Comparison of ENCODE assay signal across 19 mouse cellular contexts in the genomic region with DNA sequence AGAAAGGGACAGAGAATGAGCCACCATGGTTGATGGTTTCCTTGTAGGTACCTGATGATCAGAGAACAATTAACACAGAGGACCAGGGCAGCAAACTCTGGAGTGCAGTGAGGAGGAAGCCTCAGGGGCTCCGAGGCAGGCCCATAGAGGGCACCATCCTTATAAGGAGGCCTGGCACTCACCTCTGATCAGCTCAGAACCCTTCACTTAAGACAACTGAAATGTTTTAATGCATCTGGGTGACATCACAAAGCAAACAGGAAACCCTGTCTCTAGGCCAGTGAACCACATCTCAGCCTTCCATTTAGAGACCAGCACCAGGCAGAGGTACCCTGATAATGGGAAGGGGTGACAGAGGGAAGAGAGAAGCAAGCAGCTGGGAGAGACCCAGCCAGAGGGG.
A peak's percentile ranks its signal among the peaks of the same experiment; 100 is the strongest.
DNase-seq lines count a peak whose midpoint lies in the region; ATAC-seq and TF ChIP-seq lines count a peak whose summit lies in the region.
"Had no signal": no experiment of that assay in that cellular context is flagged by ENCODE, and none has a peak within 500 bp of the region (broad histone marks: within the 10 kb centered on the region; RNA-seq: fewer than 3 reads in every experiment).

No protein-coding gene starts in this region.

- H3K9me3 ChIP-seq in liver, postnatal 0 days (ENCODE audit: low read length): no peaks in the 10 kb centered on the region
- H3K9me3 ChIP-seq: embryonic facial prominence, embryonic 12.5 days; hindbrain, embryonic 12.5 days; midbrain, embryonic 10.5 days; neural tube, embryonic 13.5 days had no signal

- H3K9ac ChIP-seq in liver, postnatal 0 days (replicated peaks): no peak overlapping the region
- H3K9ac ChIP-seq: embryonic facial prominence, embryonic 12.5 days; hindbrain, embryonic 12.5 days; neural tube, embryonic 13.5 days had no signal

- no peaks in the 10 kb centered on the region for H3K27me3 ChIP-seq in liver, postnatal 0 days (ENCODE audit: insufficient read depth, low read length)
- H3K27me3 ChIP-seq: embryonic facial prominence, embryonic 12.5 days; hindbrain, embryonic 12.5 days; neural tube, embryonic 13.5 days had no signal

- no peak overlapping the region for H3K4me3 ChIP-seq in liver, postnatal 0 days (ENCODE audit: low read depth, low read length)
- H3K4me3 ChIP-seq: embryonic facial prominence, embryonic 12.5 days; hindbrain, embryonic 12.5 days; midbrain, embryonic 10.5 days; neural tube, embryonic 13.5 days had no signal

- peak; percentile 15; the same call in 1 of the 2 replicates for TF ChIP-seq CTCF in liver, postnatal 0 days (IDR thresholded peaks at IDR 0.05; ENCODE audit: low read depth)

- H3K4me2 ChIP-seq in liver, postnatal 0 days (ENCODE audit: low read depth, low read length): no peak overlapping the region
- H3K4me2 ChIP-seq: embryonic facial prominence, embryonic 12.5 days; hindbrain, embryonic 12.5 days; neural tube, embryonic 13.5 days had no signal

- peak; percentile 9 for DNase-seq in embryo, embryonic 11 days
- no peak for DNase-seq in embryo, embryonic 9.5 days (ENCODE audit: extremely low spot score)
- no peak for DNase-seq in liver, postnatal 0 days
- DNase-seq in liver: no peak
- DNase-seq in naive thymus-derived CD4-positive, alpha-beta T cell, adult 2 months (ENCODE audit: low read depth): peak; percentile 47
- DNase-seq in cerebellum, adult 11 months: no peak
- no peak for DNase-seq in heart, adult 8-10 months (ENCODE audit: low spot score)
- DNase-seq: adrenal gland, adult 8-10 months; cerebellum, adult 18-20 months; gastrocnemius, postnatal 10 days; heart, adult 18-20 months; kidney, adult 11 months; kidney, postnatal 14 days; lung, postnatal 14 days had no signal

- TF ChIP-seq EP300 in liver, postnatal 0 days (IDR thresholded peaks at IDR 0.05; ENCODE audit: low read depth): no peak

- ATAC-seq in liver, postnatal 0 days: no peak
- peak; percentile 57 for ATAC-seq in CD4-positive, CD25-positive, alpha-beta regulatory T cell, adult 4 months

- WGBS in liver, postnatal 0 days (ENCODE audit: insufficient replicate concordance): 56% methylated on average over 1 of the region's 1 CpGs

- peaks cover 4% of the 10 kb centered on the region for H3K36me3 ChIP-seq in liver, postnatal 0 days (replicated peaks; ENCODE audit: insufficient read depth, low read length)

- no peak overlapping the region for H3K27ac ChIP-seq in liver, postnatal 0 days (ENCODE audit: low read depth)
- H3K27ac ChIP-seq: embryonic facial prominence, embryonic 12.5 days; hindbrain, embryonic 12.5 days; midbrain, embryonic 10.5 days; neural tube, embryonic 13.5 days had no signal

- H3K4me1 ChIP-seq in liver, postnatal 0 days (ENCODE audit: insufficient read depth): no peaks in the 10 kb centered on the region
- H3K4me1 ChIP-seq: neural tube, embryonic 13.5 days had no signal

Comparison
In these comparisons a context has a peak if more than half of its experiments do, and no peak if none do; other contexts are left out.
1. DNase-seq: peak in embryo, embryonic 11 days (single experiment) and naive thymus-derived CD4-positive, alpha-beta T cell, adult 2 months (single experiment); none in embryo, embryonic 9.5 days (single experiment), liver, postnatal 0 days (single experiment), liver (single experiment), cerebellum, adult 11 months (single experiment) and heart, adult 8-10 months (single experiment).